Mouse (Mus musculus): ENCODE measurements around the gene Vldlr.

GRCm38 (mm10) chr19:27175617-27176016 lies 40.7 kb upstream of the Vldlr start:
- TF ChIP-seq TAL1 (IDR thresholded peaks at IDR 0.05; ENCODE audit: low read length) (no peak), GATA1 (IDR thresholded peaks at IDR 0.05; ENCODE audit: low read length) (no peak)
